Mouse (Mus musculus) megakaryocyte, embryonic 14.5 days (primary cell): Measurements from ENCODE around the gene Tshz2.

ENCODE experiments used
- FLI1 ChIP-seq: IDR thresholded peaks from 2 replicates; pipeline ENCODE4 v1.6.1; 2012; ENCODE audit warnings: low read length, inconsistent platforms, mixed read lengths
- GATA1 ChIP-seq: IDR thresholded peaks from 3 replicates; pipeline ENCODE4 v1.6.1; 2012; ENCODE audit warnings: mixed read lengths, low read length, inconsistent platforms, borderline replicate concordance

GRCm38 (mm10) chr2:169826833-169827232 lies 194.0 kb downstream of the Tshz2 start:
- no peak for TF ChIP-seq GATA1
- TF ChIP-seq FLI1 = no peak
